Mouse (Mus musculus): ENCODE measurements around the gene Pigc.

DNA sequence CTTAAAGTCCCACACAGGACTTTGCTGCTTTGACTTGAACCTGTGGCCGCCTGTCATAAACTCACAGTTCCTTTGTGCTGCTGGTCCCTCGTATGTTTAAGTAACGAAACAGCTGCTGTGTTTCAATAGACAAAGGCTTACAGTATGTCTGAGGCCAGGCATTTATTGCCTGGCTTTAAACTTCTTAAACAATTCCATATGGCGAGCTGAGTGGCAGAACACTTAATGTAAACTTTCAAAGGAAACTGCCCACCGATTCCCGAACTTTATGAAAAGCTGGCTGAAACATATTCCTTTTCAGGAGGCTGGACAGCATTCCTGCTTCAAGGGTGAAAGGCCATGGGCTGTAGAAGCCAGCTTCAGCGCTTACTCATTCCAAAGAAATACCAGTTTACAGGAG, 48.0 kb downstream of the Pigc start:
- TF ChIP-seq POLR2A (IDR thresholded peaks at IDR 0.05; ENCODE audit: borderline replicate concordance, extremely low read depth, low read depth, low read length) (no peak), CTCF (IDR thresholded peaks at IDR 0.05; ENCODE audit: insufficient read depth, low read length) (no peak)

Measured in lung, adult 2 months (tissue).